Mouse (Mus musculus): ENCODE measurements around the gene Gk5. TPM values are rescaled to one million over a fixed set of nuclear protein-coding genes. Genes with fewer than 3 reads are reported as not detected.

The Gk5 gene
- polyA plus RNA-seq, 1 experiment from 2014 or later: 2.9 TPM

GRCm38 (mm10) chr9:96093221-96093620 is 25.9 kb upstream of the Gk5 start:
- no peak for TF ChIP-seq CTCF (IDR thresholded peaks at IDR 0.05; ENCODE audit: low read depth)

GRCm38 (mm10) chr9:96094341-96094740 is 24.8 kb upstream of the Gk5 start:
- no peak for TF ChIP-seq CTCF (IDR thresholded peaks at IDR 0.05; ENCODE audit: low read depth)
- WGBS: 49% methylated on average over 1 of the region's 1 CpGs
- H3K27ac ChIP-seq (ENCODE audit: low read depth, low read length): no peak overlapping the region
- no peak for ATAC-seq
- H3K9me3 ChIP-seq (ENCODE audit: control insufficient read depth): 0 out of 2 replicates have a peak, but pooled peaks cover 3% of the 10 kb centered on the region
- no peak overlapping the region for H3K4me2 ChIP-seq (replicated peaks; ENCODE audit: low read depth)
- no peak overlapping the region for H3K4me3 ChIP-seq (ENCODE audit: low read depth, low read length)
- no peak overlapping the region for H3K9ac ChIP-seq (ENCODE audit: low read depth, low read length)
- H3K27me3 ChIP-seq (replicated peaks; ENCODE audit: control insufficient read depth, insufficient read depth, low read length): no peaks in the 10 kb centered on the region
- no peaks in the 10 kb centered on the region for H3K4me1 ChIP-seq (replicated peaks; ENCODE audit: control insufficient read depth, insufficient read depth, low read length)
- H3K36me3 ChIP-seq (ENCODE audit: control insufficient read depth, insufficient read depth): no peaks in the 10 kb centered on the region

More at GRCm38 (mm10) chr9:96093221-96093620, 25.9 kb upstream of the Gk5 start:
- 89% methylated on average over 1 of the region's 1 CpGs for WGBS
- Histone ChIP-seq H3K4me1 (replicated peaks; ENCODE audit: control insufficient read depth, insufficient read depth, low read length) (no peaks in the 10 kb centered on the region), H3K27ac (ENCODE audit: low read depth, low read length) (no peak overlapping the region), H3K36me3 (ENCODE audit: control insufficient read depth, insufficient read depth) (no peaks in the 10 kb centered on the region), H3K9ac (ENCODE audit: low read depth, low read length) (no peak overlapping the region), H3K4me2 (replicated peaks; ENCODE audit: low read depth) (no peak overlapping the region), H3K27me3 (replicated peaks; ENCODE audit: control insufficient read depth, insufficient read depth, low read length) (no peaks in the 10 kb centered on the region), H3K4me3 (ENCODE audit: low read depth, low read length) (no peak overlapping the region), H3K9me3 (ENCODE audit: control insufficient read depth) (no peaks in the 10 kb centered on the region)
- no peak for ATAC-seq

- H3K27me3 ChIP-seq (replicated peaks; ENCODE audit: control insufficient read depth, insufficient read depth, low read length): no peaks in the 10 kb centered on the region
- 41% methylated on average over 1 of the region's 1 CpGs for WGBS
- no peak for ATAC-seq
- no peak overlapping the region for H3K4me2 ChIP-seq (replicated peaks; ENCODE audit: low read depth)
- H3K27ac ChIP-seq (ENCODE audit: low read depth, low read length): no peak overlapping the region
- no peaks in the 10 kb centered on the region for H3K36me3 ChIP-seq (ENCODE audit: control insufficient read depth, insufficient read depth)
- H3K4me1 ChIP-seq (replicated peaks; ENCODE audit: control insufficient read depth, insufficient read depth, low read length): no peaks in the 10 kb centered on the region
- no peak for TF ChIP-seq CTCF (IDR thresholded peaks at IDR 0.05; ENCODE audit: low read depth)
- H3K9ac ChIP-seq (ENCODE audit: low read depth, low read length): no peak overlapping the region
- H3K9me3 ChIP-seq (ENCODE audit: control insufficient read depth): 0 out of 2 replicates have a peak, but pooled peaks cover 5% of the 10 kb centered on the region
- H3K4me3 ChIP-seq (ENCODE audit: low read depth, low read length): no peak overlapping the region
These were observed 24.0 kb upstream of the Gk5 start for GRCm38 (mm10) chr9:96095192-96095591.

GRCm38 (mm10) chr9:96102846-96103245 is 16.3 kb upstream of the Gk5 start:
- no peak for ATAC-seq
- H3K4me2 ChIP-seq (replicated peaks; ENCODE audit: low read depth): no peak overlapping the region
- no peaks in the 10 kb centered on the region for H3K36me3 ChIP-seq (ENCODE audit: control insufficient read depth, insufficient read depth)
- H3K9me3 ChIP-seq (ENCODE audit: control insufficient read depth): 0 out of 2 replicates have a peak, but pooled peaks cover 7% of the 10 kb centered on the region
- H3K4me3 ChIP-seq (ENCODE audit: low read depth, low read length): no peak overlapping the region
- H3K9ac ChIP-seq (ENCODE audit: low read depth, low read length): no peak overlapping the region
- no peaks in the 10 kb centered on the region for H3K27me3 ChIP-seq (replicated peaks; ENCODE audit: control insufficient read depth, insufficient read depth, low read length)
- WGBS: 85% methylated on average over 8 of the region's 8 CpGs
- H3K4me1 ChIP-seq (replicated peaks; ENCODE audit: control insufficient read depth, insufficient read depth, low read length): no peaks in the 10 kb centered on the region
- H3K27ac ChIP-seq (ENCODE audit: low read depth, low read length): no peak overlapping the region
- TF ChIP-seq CTCF (IDR thresholded peaks at IDR 0.05; ENCODE audit: low read depth): no peak

GRCm38 (mm10) chr9:96112879-96113361 is 6.2 kb upstream of the Gk5 start:
- no peaks in the 10 kb centered on the region for H3K27me3 ChIP-seq (replicated peaks; ENCODE audit: control insufficient read depth, insufficient read depth, low read length)
- no peak overlapping the region for H3K9ac ChIP-seq (ENCODE audit: low read depth, low read length)
- ATAC-seq: no peak
- WGBS: 85% methylated on average over 3 of the region's 3 CpGs
- H3K4me3 ChIP-seq (ENCODE audit: low read depth, low read length): no peak overlapping the region
- no peak overlapping the region for H3K4me2 ChIP-seq (replicated peaks; ENCODE audit: low read depth)
- no peak overlapping the region for H3K27ac ChIP-seq (ENCODE audit: low read depth, low read length)
- H3K9me3 ChIP-seq (ENCODE audit: control insufficient read depth): no peaks in the 10 kb centered on the region
- no peaks in the 10 kb centered on the region for H3K36me3 ChIP-seq (ENCODE audit: control insufficient read depth, insufficient read depth)
- no peak for TF ChIP-seq CTCF (IDR thresholded peaks at IDR 0.05; ENCODE audit: low read depth)
- H3K4me1 ChIP-seq (replicated peaks; ENCODE audit: control insufficient read depth, insufficient read depth, low read length): no peaks in the 10 kb centered on the region

- Histone ChIP-seq H3K27me3 (replicated peaks; ENCODE audit: control insufficient read depth, insufficient read depth, low read length) (no peaks in the 10 kb centered on the region), H3K4me1 (replicated peaks; ENCODE audit: control insufficient read depth, insufficient read depth, low read length) (0 out of 2 replicates have a peak, but pooled peaks cover 3% of the 10 kb centered on the region), H3K4me3 (ENCODE audit: low read depth, low read length) (no peak overlapping the region), H3K4me2 (replicated peaks; ENCODE audit: low read depth) (no peak overlapping the region), H3K9me3 (ENCODE audit: control insufficient read depth) (no peaks in the 10 kb centered on the region), H3K27ac (ENCODE audit: low read depth, low read length) (no peak overlapping the region), H3K36me3 (ENCODE audit: control insufficient read depth, insufficient read depth) (no peaks in the 10 kb centered on the region), H3K9ac (ENCODE audit: low read depth, low read length) (no peak overlapping the region)
- WGBS: 92% methylated on average over 6 of the region's 6 CpGs
- ATAC-seq: no peak
- TF ChIP-seq CTCF (IDR thresholded peaks at IDR 0.05; ENCODE audit: low read depth): no peak
These were observed 2.4 kb upstream of the Gk5 start for GRCm38 (mm10) chr9:96116801-96117200.

GRCm38 (mm10) chr9:96118216-96118615 is 946 bp upstream of the Gk5 start:
- 79% methylated on average over 4 of the region's 4 CpGs for WGBS
- Histone ChIP-seq H3K9ac (ENCODE audit: low read depth, low read length) (no peak overlapping the region), H3K36me3 (ENCODE audit: control insufficient read depth, insufficient read depth) (no peaks in the 10 kb centered on the region), H3K4me3 (ENCODE audit: low read depth, low read length) (no peak overlapping the region), H3K4me2 (replicated peaks; ENCODE audit: low read depth) (no peak overlapping the region; the same call in 1 of the 2 replicates), H3K27ac (ENCODE audit: low read depth, low read length) (no peak overlapping the region), H3K9me3 (ENCODE audit: control insufficient read depth) (no peaks in the 10 kb centered on the region), H3K27me3 (replicated peaks; ENCODE audit: control insufficient read depth, insufficient read depth, low read length) (no peaks in the 10 kb centered on the region), H3K4me1 (replicated peaks; ENCODE audit: control insufficient read depth, insufficient read depth, low read length) (0 out of 2 replicates have a peak, but pooled peaks cover 3% of the 10 kb centered on the region)
- ATAC-seq: no peak
- TF ChIP-seq CTCF (IDR thresholded peaks at IDR 0.05; ENCODE audit: low read depth): no peak
